8 mouse cellular contexts compared by ENCODE assay signal in the genomic region with DNA sequence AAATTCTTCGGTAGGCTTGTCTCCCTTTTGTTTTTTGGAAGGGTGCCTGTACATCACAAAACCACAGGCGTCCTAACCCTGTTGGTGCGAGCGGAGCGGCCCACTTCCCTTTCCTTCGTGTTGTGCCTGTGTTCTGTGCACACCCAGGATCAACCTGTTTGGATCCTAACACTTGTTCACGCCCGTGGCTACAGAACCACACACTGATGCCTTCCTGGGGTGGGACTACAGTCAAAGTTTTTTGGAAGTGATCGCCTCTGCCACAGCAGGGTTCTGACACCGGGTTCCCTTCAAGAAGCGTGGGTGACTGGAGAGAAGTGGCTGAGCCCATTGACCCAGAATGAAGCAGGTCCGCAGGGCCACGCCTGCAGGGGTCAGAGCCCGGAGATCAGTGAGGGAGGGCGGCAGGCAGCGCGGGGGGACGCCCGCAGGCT. TPM values are rescaled to one million over a fixed set of nuclear protein-coding genes. Genes with fewer than 3 reads are reported as not detected.
DNase-seq lines count a peak whose midpoint lies in the region; ATAC-seq lines count a peak whose summit lies in the region.

No protein-coding gene starts in this region.

- no peaks in the 10 kb centered on the region for H3K27me3 ChIP-seq in kidney, embryonic 16.5 days (ENCODE audit: insufficient read depth, low read length)
- H3K27me3 ChIP-seq in forebrain, embryonic 14.5 days (replicated peaks; ENCODE audit: control insufficient read depth, insufficient read depth, low read length), result no peaks in the 10 kb centered on the region
- no peaks in the 10 kb centered on the region for H3K27me3 ChIP-seq in liver, embryonic 16.5 days (ENCODE audit: control insufficient read depth, insufficient read depth, low read depth, low read length)

- H3K27ac ChIP-seq in kidney, embryonic 16.5 days (ENCODE audit: low read length), result peak overlapping the region; percentile 59
- H3K27ac ChIP-seq in forebrain, embryonic 14.5 days (ENCODE audit: low read depth, low read length), result peak overlapping the region; percentile 44; the same call in 1 of the 2 replicates
- peak overlapping the region; percentile 80 for H3K27ac ChIP-seq in liver, embryonic 16.5 days (ENCODE audit: low read length)

- WGBS in kidney, embryonic 16.5 days, result under 1% methylated on average over 19 of the region's 19 CpGs
- 0% methylated on average over 19 of the region's 19 CpGs for WGBS in forebrain, embryonic 14.5 days
- WGBS in liver, embryonic 16.5 days (ENCODE audit: insufficient replicate concordance), result 0% methylated on average over 19 of the region's 19 CpGs

- H3K36me3 ChIP-seq in kidney, embryonic 16.5 days (ENCODE audit: insufficient read depth, low read length), result peaks cover 3% of the 10 kb centered on the region; the same call in 1 of the 2 replicates
- peaks cover 5% of the 10 kb centered on the region; the same call in 1 of the 2 replicates for H3K36me3 ChIP-seq in forebrain, embryonic 14.5 days (ENCODE audit: control insufficient read depth, insufficient read depth, low read length)
- H3K36me3 ChIP-seq in liver, embryonic 16.5 days (ENCODE audit: control insufficient read depth, insufficient read depth), result no peaks in the 10 kb centered on the region

- H3K4me1 ChIP-seq in kidney, embryonic 16.5 days (ENCODE audit: insufficient read depth, low read length), result peaks cover 14% of the 10 kb centered on the region
- H3K4me1 ChIP-seq in forebrain, embryonic 14.5 days (ENCODE audit: control insufficient read depth, insufficient read depth, low read length), result peaks cover 12% of the 10 kb centered on the region
- H3K4me1 ChIP-seq in liver, embryonic 16.5 days (ENCODE audit: control insufficient read depth, low read depth, low read length), result peaks cover 21% of the 10 kb centered on the region

- peak overlapping the region; percentile 65 for H3K4me3 ChIP-seq in kidney, embryonic 16.5 days (ENCODE audit: low read length)
- H3K4me3 ChIP-seq in forebrain, embryonic 14.5 days (ENCODE audit: low read depth, low read length), result peak overlapping the region; percentile 60
- peak overlapping the region; percentile 75 for H3K4me3 ChIP-seq in liver, embryonic 16.5 days (ENCODE audit: low read depth, low read length)

- DNase-seq in kidney, adult 11 months, result no peak
- peak; percentile 43 for DNase-seq in T-cell, adult 2 months (ENCODE audit: low spot score)
- DNase-seq in forebrain, embryonic 14.5 days (ENCODE audit: low spot score), result peak; percentile 45
- DNase-seq in thymus, postnatal 4 days, result no peak
- no peak for DNase-seq in spleen, adult 12 weeks (ENCODE audit: low spot score)
- DNase-seq in thymus, postnatal 0 days (ENCODE audit: low spot score), result no peak

- no peaks in the 10 kb centered on the region for H3K9me3 ChIP-seq in kidney, embryonic 16.5 days (ENCODE audit: low read length)
- no peaks in the 10 kb centered on the region for H3K9me3 ChIP-seq in forebrain, embryonic 14.5 days (replicated peaks; ENCODE audit: control insufficient read depth, low read length)
- no peaks in the 10 kb centered on the region for H3K9me3 ChIP-seq in liver, embryonic 16.5 days (replicated peaks; ENCODE audit: control insufficient read depth, low read length)

- ATAC-seq in kidney, embryonic 16.5 days (ENCODE audit: low FRiP score, low TSS enrichment), result peak; percentile 71
- ATAC-seq in forebrain, embryonic 14.5 days, result peak; percentile 57
- ATAC-seq in liver, embryonic 16.5 days (ENCODE audit: low read depth), result peak; percentile 30

- H3K9ac ChIP-seq in kidney, embryonic 16.5 days (replicated peaks; ENCODE audit: low read length), result peak overlapping the region; percentile 75
- peak overlapping the region; percentile 76 for H3K9ac ChIP-seq in forebrain, embryonic 14.5 days (ENCODE audit: low read length)
- H3K9ac ChIP-seq in liver, embryonic 16.5 days (ENCODE audit: low read depth, low read length), result peak overlapping the region; percentile 75

- peak overlapping the region; percentile 51 for H3K4me2 ChIP-seq in kidney, embryonic 16.5 days (replicated peaks; ENCODE audit: low read depth, low read length)
- peak overlapping the region; percentile 75 for H3K4me2 ChIP-seq in forebrain, embryonic 14.5 days (ENCODE audit: low read length)
- H3K4me2 ChIP-seq in liver, embryonic 16.5 days (ENCODE audit: low read depth, low read length), result peak overlapping the region; percentile 88

RNA-seq across cellular contexts. Expression of gene Acadm, which starts 0.5 kb away (rescaled TPM):
- 150 and 164 TPM in 2 replicates for polyA plus RNA-seq in kidney, embryonic 16.5 days (2015; fragmentation: Nextera tagmentation; extraction: Ambion mirVana)
- polyA plus RNA-seq in forebrain, embryonic 14.5 days (2014; fragmentation: Nextera tagmentation; extraction: Ambion mirVana), result 42.1 and 47.5 TPM in 2 replicates
- 133 and 157 TPM in 2 replicates for polyA plus RNA-seq in liver, embryonic 16.5 days (2015; fragmentation: Nextera tagmentation; extraction: Ambion mirVana)
- 69.3 and 70.5 TPM in 2 replicates for polyA plus RNA-seq in thymus, postnatal 0 days (2015; fragmentation: Nextera tagmentation; extraction: Ambion mirVana)

RNA-seq across cellular contexts. Expression of gene Slc44a5, which starts 29.3 kb away (rescaled TPM):
- polyA plus RNA-seq in kidney, embryonic 16.5 days (2015; fragmentation: Nextera tagmentation; extraction: Ambion mirVana), result 0.53 and 0.65 TPM in 2 replicates
- 10.5 and 11.2 TPM in 2 replicates for polyA plus RNA-seq in forebrain, embryonic 14.5 days (2014; fragmentation: Nextera tagmentation; extraction: Ambion mirVana)
- 0.18 and 0.22 TPM in 2 replicates for polyA plus RNA-seq in liver, embryonic 16.5 days (2015; fragmentation: Nextera tagmentation; extraction: Ambion mirVana)
- polyA plus RNA-seq in thymus, postnatal 0 days (2015; fragmentation: Nextera tagmentation; extraction: Ambion mirVana), result 0.03 and 0.05 TPM in 2 replicates

RNA-seq across cellular contexts. Expression of gene Rabggtb, which starts 31.1 kb away (rescaled TPM):
- polyA plus RNA-seq in kidney, embryonic 16.5 days (2015; fragmentation: Nextera tagmentation; extraction: Ambion mirVana), result 55.0 and 58.7 TPM in 2 replicates
- 49.1 and 55.4 TPM in 2 replicates for polyA plus RNA-seq in forebrain, embryonic 14.5 days (2014; fragmentation: Nextera tagmentation; extraction: Ambion mirVana)
- 29.1 and 35.8 TPM in 2 replicates for polyA plus RNA-seq in liver, embryonic 16.5 days (2015; fragmentation: Nextera tagmentation; extraction: Ambion mirVana)
- polyA plus RNA-seq in thymus, postnatal 0 days (2015; fragmentation: Nextera tagmentation; extraction: Ambion mirVana), result 43.3 and 45.5 TPM in 2 replicates

RNA-seq across cellular contexts. Expression of gene Msh4, which starts 38.0 kb away (rescaled TPM):
- 0.07 and 0.09 TPM in 2 replicates for polyA plus RNA-seq in kidney, embryonic 16.5 days (2015; fragmentation: Nextera tagmentation; extraction: Ambion mirVana)
- 0.06 TPM in 1 of 2 replicates, not detected in the other for polyA plus RNA-seq in forebrain, embryonic 14.5 days (2014; fragmentation: Nextera tagmentation; extraction: Ambion mirVana)
- 0.04 TPM in 1 of 2 replicates, not detected in the other for polyA plus RNA-seq in liver, embryonic 16.5 days (2015; fragmentation: Nextera tagmentation; extraction: Ambion mirVana)
- polyA plus RNA-seq in thymus, postnatal 0 days (2015; fragmentation: Nextera tagmentation; extraction: Ambion mirVana), result 0.13 and 0.30 TPM in 2 replicates

Comparison
In these comparisons a context has a peak if more than half of its experiments do, and no peak if none do; other contexts are left out.
1. DNase-seq: peak in T-cell, adult 2 months (single experiment) and forebrain, embryonic 14.5 days (single experiment); none in kidney, adult 11 months (single experiment), thymus, postnatal 4 days (single experiment), spleen, adult 12 weeks (single experiment) and thymus, postnatal 0 days (single experiment).
2. Peak in every context shown above with its lines, with median percentiles within 50 percentile points of each other: ATAC-seq, H3K27ac ChIP-seq, H3K4me2 ChIP-seq, H3K4me3 ChIP-seq and H3K9ac ChIP-seq.